Mouse (Mus musculus) CH12.LX (cell line): Measurements from ENCODE around the gene Krt42. TPM values are rescaled to one million over a fixed set of nuclear protein-coding genes. Genes with fewer than 3 reads are reported as not detected.
A peak's percentile ranks its signal among the peaks of the same experiment; 100 is the strongest.

Experiments used
- DNase-seq: peaks from one replicate; pipeline ENCODE4 v3.0.0-alpha.2; 2013; ENCODE audit errors: extremely low read depth
- H3K27ac ChIP-seq: 2 replicates; pipeline ENCODE4 v1.5.1; 2012; ENCODE audit warnings: low read depth, mild to moderate bottlenecking, control low read depth, moderate library complexity; ENCODE audit not compliant: insufficient read depth
- H3K27me3 ChIP-seq: replicated peaks from 2 replicates; pipeline ENCODE3; 2012; ENCODE audit warnings: inconsistent platforms
- H3K36me3 ChIP-seq, 2 experiments: replicated peaks in 1 of 2; 2 replicates each; pipeline versions ENCODE3 to v1.6.1; 2012; ENCODE audit warnings: inconsistent platforms in 1 of 2, low read length in 1 of 2, mild to moderate bottlenecking in 1 of 2, mixed read lengths in 1 of 2, moderate library complexity in 1 of 2; ENCODE audit not compliant: control insufficient read depth in 1 of 2, insufficient read depth in 1 of 2
- H3K4me1 ChIP-seq, 2 experiments: 2 replicates each; pipeline ENCODE4 v1.6.1; 2012; ENCODE audit warnings: inconsistent platforms in 1 of 2, moderate library complexity in 1 of 2; ENCODE audit not compliant: insufficient read depth in 2 of 2, control insufficient read depth in 1 of 2
- H3K4me2 ChIP-seq: 2 replicates; pipeline ENCODE4 v1.6.1; 2012; ENCODE audit warnings: low read depth, mild to moderate bottlenecking, control low read depth; ENCODE audit not compliant: poor library complexity, insufficient read depth, severe bottlenecking
- H3K4me3 ChIP-seq, 3 experiments: fragments of 150-350 bp in 1 of 3; sonication (generic) in 1 of 3; replicated peaks in 1 of 3; 2 replicates each; pipeline versions ENCODE3 to v1.5.1; 2011 to 2012; ENCODE audit warnings: low read depth in 2 of 3, low read length in 2 of 3, mild to moderate bottlenecking in 2 of 3, moderate library complexity in 2 of 3, control low read depth in 1 of 3, improper control_type of control experiment in 1 of 3, inconsistent platforms in 1 of 3, mixed read lengths in 1 of 3; ENCODE audit not compliant: poor library complexity in 1 of 3
- H3K79me2 ChIP-seq: replicated peaks from 2 replicates; pipeline ENCODE4 v1.6.1; 2012; ENCODE audit warnings: mild to moderate bottlenecking, moderate library complexity; ENCODE audit not compliant: control insufficient read depth, poor library complexity, insufficient read depth, severe bottlenecking; ENCODE audit errors: extremely low read depth
- H3K9ac ChIP-seq: 2 replicates; pipeline ENCODE4 v1.6.1; 2012; ENCODE audit warnings: low read depth, mild to moderate bottlenecking, control low read depth, moderate library complexity; ENCODE audit not compliant: insufficient read depth
- H3K9me3 ChIP-seq: replicated peaks from 2 replicates; pipeline ENCODE3; 2012; ENCODE audit warnings: low read length, inconsistent platforms, mixed read lengths
- CHD1 ChIP-seq: IDR thresholded peaks from 2 replicates; pipeline ENCODE4 v1.6.1; 2012; ENCODE audit warnings: low read depth, low read length, improper control_type of control experiment, inconsistent platforms
- CHD2 ChIP-seq: IDR thresholded peaks from 2 replicates; pipeline ENCODE4 v1.6.1; 2011; ENCODE audit warnings: low read length, improper control_type of control experiment
- CTCF ChIP-seq, 2 experiments: IDR thresholded peaks in 1 of 2; conservative IDR thresholded peaks in 1 of 2; 2 replicates each; pipeline ENCODE4 v1.5.1; 2011 to 2012; ENCODE audit warnings: low read depth in 2 of 2, low read length in 2 of 2, improper control_type of control experiment in 1 of 2, inconsistent platforms in 1 of 2, mild to moderate bottlenecking in 1 of 2, moderate library complexity in 1 of 2
- ELF1 ChIP-seq: IDR thresholded peaks from 2 replicates; pipeline ENCODE4 v1.6.1; 2014; ENCODE audit warnings: low read depth, mild to moderate bottlenecking, inconsistent platforms, low read length, improper control_type of control experiment
- GABPA ChIP-seq: IDR thresholded peaks from 2 replicates; pipeline ENCODE4 v1.6.1; 2012; ENCODE audit warnings: low read depth, low read length, improper control_type of control experiment, inconsistent platforms; ENCODE audit not compliant: insufficient replicate concordance
- HCFC1 ChIP-seq: IDR thresholded peaks from 2 replicates; pipeline ENCODE4 v1.6.1; 2012; ENCODE audit warnings: low read depth, mild to moderate bottlenecking, inconsistent platforms, low read length, improper control_type of control experiment
- IRF4 ChIP-seq: IDR thresholded peaks from 2 replicates; pipeline ENCODE4 v1.6.1; 2014; ENCODE audit warnings: low read depth, mild to moderate bottlenecking, inconsistent platforms, low read length, improper control_type of control experiment
- JUN ChIP-seq: IDR thresholded peaks from 2 replicates; pipeline ENCODE4 v1.6.1; 2011; ENCODE audit warnings: low read depth, mild to moderate bottlenecking, low read length, improper control_type of control experiment, moderate library complexity; ENCODE audit not compliant: insufficient read depth
- JUND ChIP-seq: conservative IDR thresholded peaks from 2 replicates; pipeline ENCODE4 v1.6.1; 2011; ENCODE audit warnings: low read depth, low read length, improper control_type of control experiment
- KAT2A ChIP-seq: IDR thresholded peaks from 2 replicates; pipeline ENCODE4 v1.6.1; 2012; ENCODE audit warnings: low read length, improper control_type of control experiment, inconsistent platforms; ENCODE audit not compliant: insufficient replicate concordance
- MAFK ChIP-seq: IDR thresholded peaks from 2 replicates; pipeline ENCODE4 v1.6.1; 2011; ENCODE audit warnings: low read length, improper control_type of control experiment; ENCODE audit not compliant: insufficient replicate concordance
- MAX ChIP-seq: IDR thresholded peaks from 2 replicates; pipeline ENCODE4 v1.6.1; 2011; ENCODE audit warnings: low read length, improper control_type of control experiment
- MAZ ChIP-seq: IDR thresholded peaks from 2 replicates; pipeline ENCODE4 v1.6.1; 2012; ENCODE audit warnings: low read depth, mild to moderate bottlenecking, inconsistent platforms, low read length, improper control_type of control experiment, moderate library complexity
- MEF2A ChIP-seq: IDR thresholded peaks from 2 replicates; pipeline ENCODE4 v1.6.1; 2014; ENCODE audit warnings: low read depth, mild to moderate bottlenecking, inconsistent platforms, low read length, improper control_type of control experiment, borderline replicate concordance
- MXI1 ChIP-seq: IDR thresholded peaks from 2 replicates; pipeline ENCODE4 v1.6.1; 2011; ENCODE audit warnings: mild to moderate bottlenecking, low read depth, low read length, improper control_type of control experiment
- MYC ChIP-seq: IDR thresholded peaks from 2 replicates; pipeline ENCODE4 v1.6.1; 2011; ENCODE audit warnings: low read depth, mild to moderate bottlenecking, improper control_type of control experiment, low read length
- RAD21 ChIP-seq: IDR thresholded peaks from 2 replicates; pipeline ENCODE4 v1.6.1; 2011; ENCODE audit warnings: low read depth, mild to moderate bottlenecking, low read length, improper control_type of control experiment, moderate library complexity
- RCOR1 ChIP-seq: conservative IDR thresholded peaks from 2 replicates; pipeline ENCODE4 v1.6.1; 2012; ENCODE audit warnings: low read depth, mild to moderate bottlenecking, inconsistent platforms, low read length, improper control_type of control experiment
- SIN3A ChIP-seq: IDR thresholded peaks from 2 replicates; pipeline ENCODE4 v1.6.1; 2012; ENCODE audit warnings: low read length, improper control_type of control experiment, inconsistent platforms
- SMC3 ChIP-seq: IDR thresholded peaks from 2 replicates; pipeline ENCODE4 v1.6.1; 2011; ENCODE audit warnings: low read depth, low read length, improper control_type of control experiment
- TCF12 ChIP-seq: IDR thresholded peaks from 2 replicates; pipeline ENCODE4 v1.6.1; 2014; ENCODE audit warnings: low read depth, mild to moderate bottlenecking, inconsistent platforms, low read length, improper control_type of control experiment
- UBTF ChIP-seq: IDR thresholded peaks from 2 replicates; pipeline ENCODE4 v1.6.1; 2012; ENCODE audit warnings: low read depth, mild to moderate bottlenecking, inconsistent platforms, low read length, improper control_type of control experiment, moderate library complexity
- USF1 ChIP-seq: IDR thresholded peaks from 2 replicates; pipeline ENCODE4 v1.6.1; 2014; ENCODE audit warnings: low read depth, mild to moderate bottlenecking, inconsistent platforms, low read length, improper control_type of control experiment
- ZC3H11A ChIP-seq: IDR thresholded peaks from 2 replicates; pipeline ENCODE4 v1.6.1; 2012; ENCODE audit warnings: low read depth, mild to moderate bottlenecking, inconsistent platforms, low read length, improper control_type of control experiment
- ZKSCAN1 ChIP-seq: IDR thresholded peaks from 2 replicates; pipeline ENCODE4 v1.6.1; 2012; ENCODE audit warnings: low read depth, inconsistent platforms, low read length, improper control_type of control experiment, borderline replicate concordance
- ZMIZ1 ChIP-seq: IDR thresholded peaks from 2 replicates; pipeline ENCODE4 v1.6.1; 2012; ENCODE audit warnings: low read depth, mild to moderate bottlenecking, inconsistent platforms, low read length, improper control_type of control experiment
- ZNF384 ChIP-seq: IDR thresholded peaks from 2 replicates; pipeline ENCODE4 v1.6.1; 2012; ENCODE audit warnings: low read depth, low read length, improper control_type of control experiment, inconsistent platforms
- dilution Hi-C: fragments of 300-500 bp; cut with MboI; formaldehyde crosslinking; loops from 2 replicates; pipeline ENCODE4 v1.14.3; 2020; ENCODE audit warnings: low sequenced_read_pairs; ENCODE audit not compliant: extremely low pct_unique_long_range_greater_than_20kb, extremely low pct_ligation_motif_present
- in situ Hi-C: fragments of 300-500 bp; cut with MboI; formaldehyde crosslinking; loops from 3 replicates; pipeline ENCODE4 v1.14.3; 2019; ENCODE audit warnings: low sequenced_read_pairs, low pct_ligation_motif_present, low pct_unique_long_range_greater_than_20kb, mixed read lengths
- polyA plus RNA-seq: library from polyadenylated mRNA; unstranded; fragments of >175 nt; gene quantifications from 2 replicates; pipeline ENCODE4 v1.2.1, GENCODE M21; 2012; ENCODE audit warnings: low read depth; ENCODE audit not compliant: insufficient read length
- total RNA-seq, 2 experiments: library from RNA; depleted of rRNA; stranded (reverse); fragments of 300-350 nt in 1 of 2; fragments of >200 nt in 1 of 2; gene quantifications; 2 replicates each; pipeline ENCODE4 v1.2.3; 2012 to 2014

The Krt42 gene
- total and polyA plus RNA-seq, 3 experiments, result not detected

- Histone ChIP-seq H3K9ac (no peak overlapping the region), H3K4me1 (peaks cover 0 to 6% of the 10 kb centered on the region in 2 experiments; a peak in 1 of 4 replicates), H3K4me3 (no peak overlapping the region), H3K4me2 (peak overlapping the region; percentile 22), H3K9me3 (peaks cover 25% of the 10 kb centered on the region), H3K27ac (no peak overlapping the region), H3K36me3 (no peaks in the 10 kb centered on the region), H3K27me3 (peaks cover 72% of the 10 kb centered on the region), H3K79me2 (no peaks in the 10 kb centered on the region)
- dilution Hi-C loops, result no loop called here
- TF ChIP-seq USF1 (no peak), ELF1 (no peak), MXI1 (no peak), CHD1 (no peak), IRF4 (no peak), CHD2 (no peak), ZC3H11A (no peak), MEF2A (no peak), MYC (no peak), MAZ (no peak), ZMIZ1 (no peak), ZNF384 (no peak), GABPA (no peak), JUND (no peak), MAFK (no peak), CTCF (conservative IDR thresholded peaks at IDR 0.05 in 1 of 2, IDR thresholded peaks at IDR 0.05 in 1 of 2; ENCODE audit: low read depth in 2 of 2, low read length in 2 of 2) (no peak)
- DNase-seq, result peak; percentile 5
- in situ Hi-C loops, result no loop called here
Measured at GRCm38 (mm10) chr11:100221741-100222140, 47.9 kb downstream of the Krt42 start.

DNA sequence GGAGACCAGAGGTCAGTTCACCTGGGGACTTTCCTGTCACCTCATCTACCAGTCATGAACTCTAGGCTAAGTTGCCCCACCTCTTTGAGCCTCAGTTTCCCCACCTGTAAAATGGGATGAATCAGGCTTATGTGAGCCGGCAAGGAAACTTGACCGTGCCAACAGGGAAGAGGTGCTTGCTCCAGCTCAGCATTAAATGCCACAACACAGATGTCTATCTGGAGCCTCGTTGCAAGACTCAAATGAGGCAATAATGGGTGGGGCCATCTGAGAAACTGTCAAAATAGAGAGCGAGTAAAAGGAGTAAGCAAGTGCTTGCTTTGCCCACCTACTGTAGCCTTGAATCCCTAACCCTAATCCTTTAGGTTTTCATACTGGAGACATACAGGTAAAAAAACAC lies 50.4 kb downstream of the Krt42 start:
- dilution Hi-C loops, result no loop called here
- TF ChIP-seq TCF12 (no peak), USF1 (no peak), RCOR1 (no peak), MAX (no peak), KAT2A (no peak), RAD21 (no peak), MAZ (no peak), JUN (no peak), UBTF (no peak), ZKSCAN1 (no peak), SMC3 (no peak), ELF1 (no peak), HCFC1 (no peak), ZC3H11A (no peak), CHD1 (no peak), MYC (no peak), SIN3A (no peak)
- H3K4me3 ChIP-seq, result no peak overlapping the region
- DNase-seq, result no peak
- no peaks in the 10 kb centered on the region for H3K79me2 ChIP-seq
- no peak overlapping the region for H3K9ac ChIP-seq
- H3K27ac ChIP-seq, result no peak overlapping the region
- peaks cover 7% of the 10 kb centered on the region for H3K9me3 ChIP-seq
- H3K4me1 ChIP-seq, result peaks cover 0 to 4% of the 10 kb centered on the region in 2 experiments; a peak in 1 of 4 replicates
- no peaks in the 10 kb centered on the region for H3K36me3 ChIP-seq
- peaks cover 78% of the 10 kb centered on the region for H3K27me3 ChIP-seq
- in situ Hi-C loops, result no loop called here
- no peak overlapping the region for H3K4me2 ChIP-seq
